Mouse (Mus musculus) liver, postnatal 0 days (tissue): ENCODE results near the gene Lrrc1. TPM values are rescaled to one million over a fixed set of nuclear protein-coding genes. Genes with fewer than 3 reads are reported as not detected.
A peak's percentile ranks its signal among the peaks of the same experiment; 100 is the strongest.
"Not testable (repeated sequence)": the region's sequence is repeated elsewhere in the genome, so short reads cannot be mapped to it uniquely, and the experiment has no call there.

Experiments used
- ATAC-seq: fragments of 200-750 bp; cut with Nextera tagmentation; 2 replicates; pipeline ENCODE4 v1.8.0; 2017; ENCODE audit warnings: mild to moderate bottlenecking, moderate library complexity
- DNase-seq: peaks from one replicate; pipeline ENCODE4 v3.0.0-alpha.2; 2016
- H3K27ac ChIP-seq: fragments of 300-500 bp; sonication (generic); 2 replicates; pipeline ENCODE4 v1.5.1; 2014; ENCODE audit warnings: antibody characterized with exemption, moderate library complexity, mild to moderate bottlenecking, low read depth
- H3K27me3 ChIP-seq: fragments of 300-500 bp; sonication (generic); 2 replicates; pipeline ENCODE4 v1.6.1; 2014; ENCODE audit warnings: low read length, control low read depth, mixed read lengths; ENCODE audit not compliant: insufficient read depth
- H3K36me3 ChIP-seq: fragments of 300-500 bp; sonication (generic); replicated peaks from 2 replicates; pipeline ENCODE4 v1.6.1; 2014; ENCODE audit warnings: mild to moderate bottlenecking, control low read depth, low read length, moderate library complexity, mixed read lengths; ENCODE audit not compliant: insufficient read depth
- H3K4me1 ChIP-seq: fragments of 300-500 bp; sonication (generic); 2 replicates; pipeline ENCODE4 v1.6.1; 2014; ENCODE audit warnings: antibody characterized with exemption, mild to moderate bottlenecking, control low read depth; ENCODE audit not compliant: insufficient read depth
- H3K4me2 ChIP-seq: fragments of 300-500 bp; sonication (generic); 2 replicates; pipeline ENCODE4 v1.6.1; 2014; ENCODE audit warnings: low read depth, mild to moderate bottlenecking, low read length, moderate library complexity, mixed read lengths
- H3K4me3 ChIP-seq: fragments of 300-500 bp; sonication (generic); 2 replicates; pipeline ENCODE4 v1.5.1; 2014; ENCODE audit warnings: low read depth, low read length
- H3K9ac ChIP-seq: fragments of 300-500 bp; sonication (generic); replicated peaks from 2 replicates; pipeline ENCODE4 v1.6.1; 2014; ENCODE audit warnings: mild to moderate bottlenecking, moderate library complexity
- H3K9me3 ChIP-seq: fragments of 300-500 bp; sonication (generic); 2 replicates; pipeline ENCODE4 v1.6.1; 2016; ENCODE audit warnings: mild to moderate bottlenecking, control low read depth, low read length, mixed read lengths
- CTCF ChIP-seq: sonication (generic); IDR thresholded peaks from 2 replicates; pipeline ENCODE4 v1.5.1; 2016; ENCODE audit warnings: antibody characterized with exemption, low read depth
- EP300 ChIP-seq: IDR thresholded peaks from 2 replicates; pipeline ENCODE4 v1.6.1; 2016; ENCODE audit warnings: antibody characterized with exemption, low read depth, mild to moderate bottlenecking
- WGBS: fragments of 180-500 bp; shearing (Covaris S2); extraction: QIAGEN DNeasy Blood & Tissue Kit; methylation state at CpG from one replicate; pipeline ENCODE4 v1.1.7; 2014; ENCODE audit not compliant: insufficient replicate concordance; 5-methylcytosine and 5-hydroxymethylcytosine counted together
- polyA plus RNA-seq: library from polyadenylated mRNA; unstranded; fragments of >200 nt; fragmentation: Nextera tagmentation; extraction: Ambion mirVana; gene quantifications from 2 replicates; pipeline ENCODE4 v1.2.1, GENCODE M21; 2015

The Lrrc1 gene
- polyA plus RNA-seq, 1 experiment from 2014 or later, result 1.5 TPM

DNA sequence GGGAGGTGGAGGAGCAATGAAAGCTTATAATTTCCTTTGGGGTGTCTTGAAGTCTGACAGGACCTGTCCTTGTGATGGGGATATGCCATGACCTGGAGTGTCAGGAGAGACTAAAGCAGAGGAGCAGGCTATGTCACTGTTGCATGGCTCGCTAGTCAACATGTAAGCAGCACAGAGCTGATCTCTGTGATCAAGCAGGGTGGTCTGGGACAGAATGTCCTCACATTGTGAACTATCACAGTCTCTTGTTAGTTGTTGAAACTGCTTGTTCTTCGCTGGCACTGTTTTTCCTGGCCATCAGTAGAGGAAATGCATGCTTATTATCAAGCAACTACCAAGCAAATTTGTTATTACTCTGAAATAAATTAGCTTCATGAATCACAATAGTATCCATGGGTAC, 38.6 kb upstream of the Lrrc1 start:
- Histone ChIP-seq H3K9ac (no peak overlapping the region), H3K27me3 (no peaks in the 10 kb centered on the region), H3K9me3 (no peaks in the 10 kb centered on the region), H3K4me2 (no peak overlapping the region), H3K4me3 (no peak overlapping the region), H3K36me3 (no peaks in the 10 kb centered on the region), H3K27ac (no peak overlapping the region), H3K4me1 (no peaks in the 10 kb centered on the region)
- DNase-seq (no peak), ATAC-seq (no peak)
- TF ChIP-seq EP300 (no peak), CTCF (no peak)
- 65% methylated on average over 2 of the region's 2 CpGs for WGBS

DNA sequence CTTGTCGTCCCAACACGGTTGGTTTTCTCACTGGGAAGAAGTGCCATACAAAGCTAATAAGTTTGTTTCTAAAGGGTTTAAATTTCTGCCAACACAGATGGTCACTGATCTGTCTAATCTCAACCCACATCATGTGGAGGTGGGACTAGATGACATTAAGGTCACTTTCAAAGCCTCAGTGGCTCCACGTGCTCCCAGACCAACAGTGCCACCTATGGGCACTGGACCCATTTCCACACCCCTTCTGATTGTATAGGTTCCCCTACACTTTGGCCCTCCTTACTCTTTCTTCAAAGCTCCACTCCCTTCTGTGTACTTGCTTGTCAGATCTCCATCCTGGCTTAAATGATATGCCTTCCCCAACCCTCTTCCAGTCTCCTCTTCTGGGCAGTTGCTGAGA, 35.2 kb upstream of the Lrrc1 start:
- no peak overlapping the region for H3K4me2 ChIP-seq
- H3K4me3 ChIP-seq, result no peak overlapping the region
- DNase-seq (no peak), ATAC-seq (no peak)
- H3K9me3 ChIP-seq, result no peaks in the 10 kb centered on the region
- H3K9ac ChIP-seq, result no peak overlapping the region
- H3K27me3 ChIP-seq, result no peaks in the 10 kb centered on the region
- H3K27ac ChIP-seq, result no peak overlapping the region
- H3K4me1 ChIP-seq, result no peaks in the 10 kb centered on the region
- 65% methylated on average over 3 of the region's 3 CpGs for WGBS
- TF ChIP-seq CTCF (peak; percentile 55), EP300 (no peak)
- H3K36me3 ChIP-seq, result no peaks in the 10 kb centered on the region

- TF ChIP-seq EP300 (no peak), CTCF (no peak)
- ATAC-seq, result no peak
- Histone ChIP-seq H3K4me1 (no peaks in the 10 kb centered on the region), H3K9me3 (no peaks in the 10 kb centered on the region), H3K27ac (no peak overlapping the region), H3K4me3 (no peak overlapping the region), H3K36me3 (no peaks in the 10 kb centered on the region), H3K4me2 (no peak overlapping the region), H3K27me3 (no peaks in the 10 kb centered on the region), H3K9ac (no peak overlapping the region)
- DNase-seq, result no peak
- WGBS, result 81% methylated on average over 8 of the region's 8 CpGs
Measured at GRCm38 (mm10) chr9:77577931-77578330, 33.3 kb upstream of the Lrrc1 start.

DNA sequence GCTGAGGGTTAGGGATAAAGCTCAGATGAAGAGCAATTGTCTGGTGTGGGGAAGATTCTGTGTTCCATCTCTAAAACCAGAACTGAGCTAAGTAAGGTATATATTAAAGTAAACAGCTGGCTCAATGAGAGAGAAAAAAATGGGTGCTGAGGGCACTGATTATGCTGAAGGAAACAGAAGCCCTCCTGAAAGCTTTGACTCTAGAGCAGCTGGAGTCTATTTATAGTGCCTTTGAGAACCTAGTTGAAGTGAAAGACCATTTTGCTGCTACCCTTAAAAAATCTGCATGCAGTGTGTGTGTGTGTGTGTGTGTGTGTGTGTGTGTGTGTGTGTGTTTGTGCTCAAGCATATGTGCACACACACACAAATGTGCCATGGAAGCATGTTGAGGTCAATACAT, 32.7 kb upstream of the Lrrc1 start:
- Histone ChIP-seq H3K27me3 (no peaks in the 10 kb centered on the region), H3K4me1 (no peaks in the 10 kb centered on the region), H3K4me3 (no peak overlapping the region), H3K36me3 (no peaks in the 10 kb centered on the region), H3K4me2 (no peak overlapping the region), H3K9me3 (no peaks in the 10 kb centered on the region), H3K9ac (no peak overlapping the region), H3K27ac (no peak overlapping the region)
- ATAC-seq, result no peak
- no peak for TF ChIP-seq EP300
- TF ChIP-seq CTCF, result no peak
- DNase-seq, result no peak

- no peaks in the 10 kb centered on the region for H3K9me3 ChIP-seq
- H3K36me3 ChIP-seq, result no peaks in the 10 kb centered on the region
- TF ChIP-seq EP300, result no peak
- no peak for TF ChIP-seq CTCF
- no peak overlapping the region for H3K4me2 ChIP-seq
- no peaks in the 10 kb centered on the region for H3K27me3 ChIP-seq
- H3K9ac ChIP-seq, result no peak overlapping the region
- no peak for DNase-seq
- H3K27ac ChIP-seq, result no peak overlapping the region
- no peaks in the 10 kb centered on the region for H3K4me1 ChIP-seq
- no peak overlapping the region for H3K4me3 ChIP-seq
- ATAC-seq, result no peak
Measured at GRCm38 (mm10) chr9:77576320-77576719, 31.6 kb upstream of the Lrrc1 start.

GRCm38 (mm10) chr9:77574996-77575395, 30.3 kb upstream of the Lrrc1 start:
- H3K36me3 ChIP-seq, H3K9me3 ChIP-seq, H3K4me1 ChIP-seq, ATAC-seq, H3K9ac ChIP-seq, DNase-seq, H3K4me2 ChIP-seq, H3K4me3 ChIP-seq, H3K27me3 ChIP-seq, H3K27ac ChIP-seq: not testable (repeated sequence)
- WGBS, result 61% methylated on average over 4 of the region's 4 CpGs

GRCm38 (mm10) chr9:77571851-77572250, 27.2 kb upstream of the Lrrc1 start:
- Histone ChIP-seq H3K4me1 (no peaks in the 10 kb centered on the region), H3K27me3 (no peaks in the 10 kb centered on the region), H3K4me3 (no peak overlapping the region), H3K9ac (no peak overlapping the region), H3K4me2 (no peak overlapping the region), H3K36me3 (no peaks in the 10 kb centered on the region), H3K9me3 (no peaks in the 10 kb centered on the region), H3K27ac (no peak overlapping the region)
- TF ChIP-seq CTCF, result no peak
- no peak for TF ChIP-seq EP300
- WGBS, result 77% methylated on average over 4 of the region's 4 CpGs
- ATAC-seq (no peak), DNase-seq (no peak)
